Mouse (Mus musculus): ENCODE results near the gene Kcnj9. TPM values are rescaled to one million over a fixed set of nuclear protein-coding genes. Genes with fewer than 3 reads are reported as not detected.

Kcnj9 gene
- polyA plus RNA-seq, 1 experiment from 2014 or later = 7.8 TPM

- peak overlapping the region; percentile 84 for H3K4me2 ChIP-seq (ENCODE audit: low read length)
- H3K27ac ChIP-seq (ENCODE audit: low read length) = peak overlapping the region; percentile 76
- H3K4me3 ChIP-seq (ENCODE audit: low read depth, low read length) = peak overlapping the region; percentile 64
- ATAC-seq = peak; percentile 1; the same call in 1 of the 2 replicates
- no peaks in the 10 kb centered on the region for H3K9me3 ChIP-seq (replicated peaks; ENCODE audit: control insufficient read depth, low read length, poor library complexity, severe bottlenecking)
- no peaks in the 10 kb centered on the region for H3K36me3 ChIP-seq (ENCODE audit: control insufficient read depth, insufficient read depth, low read length)
- H3K9ac ChIP-seq (ENCODE audit: low read depth, low read length) = peak overlapping the region; percentile 78
- H3K27me3 ChIP-seq (ENCODE audit: control insufficient read depth, insufficient read depth, low read depth, low read length) = no peaks in the 10 kb centered on the region
- peaks cover 41% of the 10 kb centered on the region for H3K4me1 ChIP-seq (ENCODE audit: control insufficient read depth, insufficient read depth, low read length)
- WGBS = 8% methylated on average over 23 of the region's 23 CpGs
Measured at GRCm38 (mm10) chr1:172311248-172311906, 17.7 kb downstream of the Kcnj9 start.

DNA sequence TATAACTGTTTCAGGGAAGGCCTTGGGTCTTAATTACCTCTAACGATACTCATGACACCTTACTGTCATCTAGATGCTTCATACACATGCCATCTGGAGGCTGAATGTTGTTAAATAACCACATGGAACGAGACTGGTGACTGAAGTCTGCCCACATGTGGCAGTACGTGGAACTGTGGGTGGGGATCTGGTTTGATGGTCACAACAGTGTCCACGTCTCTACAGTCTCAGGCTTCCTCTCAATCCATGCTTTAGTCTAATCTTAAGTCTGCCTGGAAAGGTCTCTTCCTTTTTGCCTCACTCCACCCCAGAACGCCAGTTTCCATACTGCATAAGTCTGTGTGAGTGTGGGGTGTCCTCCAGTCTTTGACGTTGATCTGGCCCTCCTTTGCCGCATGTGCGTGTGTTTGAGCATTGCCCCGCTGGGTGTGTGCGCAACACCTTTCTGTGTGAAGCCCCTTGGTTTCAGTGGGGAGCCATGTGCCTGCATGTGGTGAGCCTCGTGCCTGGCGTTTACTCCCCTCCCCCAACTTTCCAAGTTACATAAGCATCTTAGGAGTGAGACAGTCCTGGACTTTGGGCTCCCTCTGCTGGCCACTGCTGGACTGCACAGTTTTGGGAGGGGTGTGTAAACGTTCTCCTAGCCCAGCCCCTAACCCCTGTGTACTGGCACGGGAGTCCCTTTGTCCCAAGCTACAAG lies 19.3 kb downstream of the Kcnj9 start:
- under 1% methylated on average over 14 of the region's 14 CpGs for WGBS
- Histone ChIP-seq H3K27me3 (ENCODE audit: control insufficient read depth, insufficient read depth, low read depth, low read length) (no peaks in the 10 kb centered on the region), H3K4me2 (ENCODE audit: low read length) (peak overlapping the region; percentile 89), H3K9ac (ENCODE audit: low read depth, low read length) (peak overlapping the region; percentile 68), H3K9me3 (replicated peaks; ENCODE audit: control insufficient read depth, low read length, poor library complexity, severe bottlenecking) (no peaks in the 10 kb centered on the region), H3K27ac (ENCODE audit: low read length) (peak overlapping the region; percentile 85), H3K36me3 (ENCODE audit: control insufficient read depth, insufficient read depth, low read length) (no peaks in the 10 kb centered on the region), H3K4me1 (ENCODE audit: control insufficient read depth, insufficient read depth, low read length) (peaks cover 36% of the 10 kb centered on the region), H3K4me3 (ENCODE audit: low read depth, low read length) (peak overlapping the region; percentile 37)
- peak; percentile 76 for ATAC-seq

GRCm38 (mm10) chr1:172308409-172308808 lies 20.7 kb downstream of the Kcnj9 start:
- Histone ChIP-seq H3K27ac (ENCODE audit: low read length) (no peak overlapping the region), H3K27me3 (ENCODE audit: control insufficient read depth, insufficient read depth, low read depth, low read length) (no peaks in the 10 kb centered on the region), H3K4me2 (ENCODE audit: low read length) (no peak overlapping the region), H3K36me3 (ENCODE audit: control insufficient read depth, insufficient read depth, low read length) (no peaks in the 10 kb centered on the region), H3K9me3 (replicated peaks; ENCODE audit: control insufficient read depth, low read length, poor library complexity, severe bottlenecking) (no peaks in the 10 kb centered on the region), H3K4me3 (ENCODE audit: low read depth, low read length) (no peak overlapping the region), H3K4me1 (ENCODE audit: control insufficient read depth, insufficient read depth, low read length) (peaks cover 32% of the 10 kb centered on the region), H3K9ac (ENCODE audit: low read depth, low read length) (no peak overlapping the region)
- no peak for ATAC-seq
- 82% methylated on average over 1 of the region's 1 CpGs for WGBS

DNA sequence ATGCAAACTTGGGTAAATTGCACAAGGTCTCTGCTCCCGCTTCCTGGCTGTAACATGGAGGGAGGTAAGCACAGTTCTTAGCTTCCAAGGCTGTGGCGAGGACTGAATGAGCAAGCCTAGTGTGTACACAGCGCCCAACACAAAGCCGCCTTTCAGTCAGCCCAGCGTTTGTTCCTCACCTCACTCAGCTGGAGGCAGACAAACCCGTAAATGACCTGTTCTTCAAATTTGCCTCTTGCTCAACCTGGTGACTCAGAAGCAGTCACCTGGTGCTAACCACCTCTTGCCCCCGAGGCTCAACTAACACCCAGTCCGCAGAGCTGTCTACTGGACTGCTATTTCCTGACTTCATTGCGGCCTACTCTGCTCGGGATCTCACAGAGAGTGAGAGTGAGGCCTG lies 21.2 kb downstream of the Kcnj9 start:
- Histone ChIP-seq H3K27me3 (ENCODE audit: control insufficient read depth, insufficient read depth, low read depth, low read length) (no peaks in the 10 kb centered on the region), H3K4me1 (ENCODE audit: control insufficient read depth, insufficient read depth, low read length) (peaks cover 27% of the 10 kb centered on the region), H3K36me3 (ENCODE audit: control insufficient read depth, insufficient read depth, low read length) (no peaks in the 10 kb centered on the region), H3K9ac (ENCODE audit: low read depth, low read length) (no peak overlapping the region), H3K9me3 (replicated peaks; ENCODE audit: control insufficient read depth, low read length, poor library complexity, severe bottlenecking) (no peaks in the 10 kb centered on the region), H3K4me3 (ENCODE audit: low read depth, low read length) (no peak overlapping the region), H3K4me2 (ENCODE audit: low read length) (no peak overlapping the region), H3K27ac (ENCODE audit: low read length) (peak overlapping the region; percentile 13; the same call in 1 of the 2 replicates)
- ATAC-seq = no peak
- 62% methylated on average over 10 of the region's 10 CpGs for WGBS

GRCm38 (mm10) chr1:172306885-172307284 lies 22.2 kb downstream of the Kcnj9 start:
- Histone ChIP-seq H3K4me2 (ENCODE audit: low read length) (no peak overlapping the region), H3K4me3 (ENCODE audit: low read depth, low read length) (no peak overlapping the region), H3K4me1 (ENCODE audit: control insufficient read depth, insufficient read depth, low read length) (peaks cover 24% of the 10 kb centered on the region), H3K36me3 (ENCODE audit: control insufficient read depth, insufficient read depth, low read length) (no peaks in the 10 kb centered on the region), H3K9me3 (replicated peaks; ENCODE audit: control insufficient read depth, low read length, poor library complexity, severe bottlenecking) (no peaks in the 10 kb centered on the region), H3K27me3 (ENCODE audit: control insufficient read depth, insufficient read depth, low read depth, low read length) (no peaks in the 10 kb centered on the region), H3K27ac (ENCODE audit: low read length) (peak overlapping the region; percentile 53), H3K9ac (ENCODE audit: low read depth, low read length) (no peak overlapping the region)
- WGBS = 74% methylated on average over 6 of the region's 6 CpGs
- no peak for ATAC-seq

DNA sequence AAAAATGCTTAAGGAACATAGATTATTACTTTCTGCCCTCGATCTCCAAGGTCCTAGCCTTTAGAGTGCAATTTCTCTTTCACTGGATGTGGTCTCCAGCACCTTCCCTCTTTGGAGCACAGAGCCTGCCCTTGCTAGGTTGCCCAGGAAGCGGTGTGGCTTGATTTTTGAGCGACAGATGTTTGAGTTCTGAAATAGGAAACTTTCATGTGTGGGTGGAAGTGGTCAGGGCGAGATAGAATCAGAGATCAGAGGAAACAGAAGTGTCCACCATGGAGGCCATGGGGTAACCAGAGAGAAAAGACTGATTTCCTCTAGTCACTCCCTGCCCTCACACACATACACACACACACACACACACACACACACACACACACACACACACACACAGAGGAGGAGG lies 22.9 kb downstream of the Kcnj9 start:
- Histone ChIP-seq H3K36me3 (ENCODE audit: control insufficient read depth, insufficient read depth, low read length) (no peaks in the 10 kb centered on the region), H3K4me2 (ENCODE audit: low read length) (no peak overlapping the region), H3K4me3 (ENCODE audit: low read depth, low read length) (no peak overlapping the region), H3K9ac (ENCODE audit: low read depth, low read length) (no peak overlapping the region), H3K27ac (ENCODE audit: low read length) (no peak overlapping the region), H3K4me1 (ENCODE audit: control insufficient read depth, insufficient read depth, low read length) (peaks cover 21% of the 10 kb centered on the region), H3K27me3 (ENCODE audit: control insufficient read depth, insufficient read depth, low read depth, low read length) (no peaks in the 10 kb centered on the region), H3K9me3 (replicated peaks; ENCODE audit: control insufficient read depth, low read length, poor library complexity, severe bottlenecking) (no peaks in the 10 kb centered on the region)
- 92% methylated on average over 4 of the region's 4 CpGs for WGBS
- no peak for ATAC-seq

DNA sequence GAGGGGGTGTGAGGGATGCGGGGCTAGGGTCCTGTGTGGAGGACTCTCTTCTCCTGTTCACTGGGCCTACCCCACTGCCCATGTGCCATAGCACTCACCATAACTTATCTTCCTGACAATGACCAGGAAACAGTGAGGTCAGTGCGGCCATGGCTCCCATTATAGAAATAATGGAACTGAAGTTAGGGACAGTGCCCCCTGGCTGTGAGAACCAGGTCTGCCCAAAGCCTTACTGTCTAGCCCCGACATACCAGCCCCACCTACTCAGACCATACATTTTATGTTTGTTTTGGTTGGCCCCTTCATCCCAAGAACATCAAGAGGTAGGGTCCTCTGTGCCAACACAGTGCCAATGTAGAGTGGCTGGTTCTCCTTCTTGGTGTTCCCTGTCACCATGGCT lies 23.5 kb downstream of the Kcnj9 start:
- no peak overlapping the region for H3K9ac ChIP-seq (ENCODE audit: low read depth, low read length)
- no peak overlapping the region for H3K4me3 ChIP-seq (ENCODE audit: low read depth, low read length)
- ATAC-seq = no peak
- H3K4me2 ChIP-seq (ENCODE audit: low read length) = no peak overlapping the region
- H3K27ac ChIP-seq (ENCODE audit: low read length) = no peak overlapping the region
- no peaks in the 10 kb centered on the region for H3K9me3 ChIP-seq (replicated peaks; ENCODE audit: control insufficient read depth, low read length, poor library complexity, severe bottlenecking)
- peaks cover 20% of the 10 kb centered on the region for H3K4me1 ChIP-seq (ENCODE audit: control insufficient read depth, insufficient read depth, low read length)
- H3K36me3 ChIP-seq (ENCODE audit: control insufficient read depth, insufficient read depth, low read length) = no peaks in the 10 kb centered on the region
- WGBS = 78% methylated on average over 3 of the region's 3 CpGs
- H3K27me3 ChIP-seq (ENCODE audit: control insufficient read depth, insufficient read depth, low read depth, low read length) = no peaks in the 10 kb centered on the region

DNA sequence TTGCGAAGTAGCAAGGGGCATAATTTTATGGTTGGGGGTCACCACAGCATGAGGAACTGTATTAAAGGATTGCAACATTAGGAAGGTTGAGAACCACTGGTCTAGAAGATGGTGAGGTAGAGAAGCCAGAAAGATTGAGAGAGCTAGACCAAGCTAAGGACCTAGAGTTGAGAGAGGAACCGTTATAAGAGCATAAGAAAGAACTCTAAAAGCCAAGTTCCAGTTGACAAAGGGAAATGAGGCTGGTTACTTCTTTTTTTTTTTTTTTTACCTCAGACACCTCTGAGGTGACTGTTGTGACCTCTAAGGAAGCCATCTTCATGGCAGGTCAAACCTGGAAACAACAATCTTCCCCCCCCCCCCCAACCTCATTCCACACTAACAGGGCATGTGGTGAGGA lies 24.0 kb downstream of the Kcnj9 start:
- H3K27ac ChIP-seq (ENCODE audit: low read length) = no peak overlapping the region
- WGBS = 98% methylated on average over 2 of the region's 2 CpGs
- no peak overlapping the region for H3K4me3 ChIP-seq (ENCODE audit: low read depth, low read length)
- ATAC-seq = no peak
- H3K9ac ChIP-seq (ENCODE audit: low read depth, low read length) = no peak overlapping the region
- H3K36me3 ChIP-seq (ENCODE audit: control insufficient read depth, insufficient read depth, low read length) = no peaks in the 10 kb centered on the region
- H3K27me3 ChIP-seq (ENCODE audit: control insufficient read depth, insufficient read depth, low read depth, low read length) = no peaks in the 10 kb centered on the region
- H3K9me3 ChIP-seq (replicated peaks; ENCODE audit: control insufficient read depth, low read length, poor library complexity, severe bottlenecking) = no peaks in the 10 kb centered on the region
- H3K4me1 ChIP-seq (ENCODE audit: control insufficient read depth, insufficient read depth, low read length) = peaks cover 18% of the 10 kb centered on the region
- no peak overlapping the region for H3K4me2 ChIP-seq (ENCODE audit: low read length)

DNA sequence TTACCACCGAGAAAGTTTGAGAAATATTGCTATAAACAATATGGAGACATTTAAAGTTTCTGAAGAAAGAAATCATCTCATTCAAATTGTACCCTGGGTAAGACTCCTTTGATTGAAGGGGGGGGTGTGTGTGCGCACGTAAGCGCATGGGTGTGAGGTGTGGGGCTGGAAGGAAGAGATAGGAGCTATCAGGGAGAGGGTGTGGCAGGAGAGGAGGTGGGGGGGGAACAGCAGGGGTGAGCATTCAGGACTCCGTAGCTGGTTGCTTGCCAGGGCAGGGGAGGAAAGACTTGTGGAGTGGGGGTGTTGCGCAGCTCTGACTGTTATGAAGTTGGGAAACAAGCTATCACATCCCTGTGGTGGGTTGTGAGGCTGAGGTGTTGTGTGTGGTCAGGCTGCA lies 24.7 kb downstream of the Kcnj9 start:
- peaks cover 12% of the 10 kb centered on the region for H3K4me1 ChIP-seq (ENCODE audit: control insufficient read depth, insufficient read depth, low read length)
- H3K4me2 ChIP-seq (ENCODE audit: low read length) = no peak overlapping the region
- no peak for ATAC-seq
- H3K36me3 ChIP-seq (ENCODE audit: control insufficient read depth, insufficient read depth, low read length) = no peaks in the 10 kb centered on the region
- no peak overlapping the region for H3K27ac ChIP-seq (ENCODE audit: low read length)
- no peak overlapping the region for H3K4me3 ChIP-seq (ENCODE audit: low read depth, low read length)
- no peaks in the 10 kb centered on the region for H3K27me3 ChIP-seq (ENCODE audit: control insufficient read depth, insufficient read depth, low read depth, low read length)
- no peaks in the 10 kb centered on the region for H3K9me3 ChIP-seq (replicated peaks; ENCODE audit: control insufficient read depth, low read length, poor library complexity, severe bottlenecking)
- whole genome bisulfite sequencing = 74% methylated on average over 6 of the region's 6 CpGs
- H3K9ac ChIP-seq (ENCODE audit: low read depth, low read length) = no peak overlapping the region

All from midbrain, embryonic 16.5 days (tissue).